Mouse (Mus musculus): ENCODE measurements around the gene Cuedc1.
A peak's percentile ranks its signal among the peaks of the same experiment; 100 is the strongest.

Cuedc1 gene

DNA sequence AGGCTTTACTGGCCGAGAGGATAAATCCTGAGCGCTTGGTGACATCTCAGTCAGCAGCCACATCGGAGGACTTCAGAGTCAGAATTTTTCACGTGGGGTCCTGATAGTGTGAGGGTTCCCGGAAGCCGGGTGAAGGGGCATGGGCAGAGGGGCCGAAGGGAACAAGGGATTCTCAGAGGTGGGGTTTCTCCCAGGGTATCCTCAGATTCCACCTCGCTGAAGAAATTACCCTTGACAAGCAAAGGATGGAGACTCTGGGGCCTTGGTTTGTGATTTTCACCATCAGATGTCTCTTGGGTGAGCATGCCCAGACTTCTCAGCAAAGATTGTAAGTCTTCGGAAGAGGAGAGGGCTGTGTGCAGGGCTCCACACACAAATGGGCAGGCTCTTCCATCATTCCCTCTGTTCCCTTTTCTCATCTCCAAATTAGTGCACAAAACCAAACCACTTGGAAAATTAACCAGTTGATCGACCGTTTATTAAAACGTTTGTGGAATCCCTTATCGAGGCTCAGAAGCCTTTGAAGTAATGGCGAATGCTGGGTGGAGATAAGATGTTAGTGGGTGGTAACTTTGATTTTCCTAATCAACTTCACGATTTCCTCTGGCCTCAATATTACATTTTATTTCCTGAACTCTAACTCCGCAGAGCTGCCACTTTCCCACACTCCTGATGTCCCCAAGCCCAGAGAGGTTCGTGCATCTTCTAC lies at the start of gene Cuedc1:
TSS of gene Cuedc1 (plus strand) at position 38 of the 709 bp plus-strand sequence.
- no peak for DNase-seq

DNA sequence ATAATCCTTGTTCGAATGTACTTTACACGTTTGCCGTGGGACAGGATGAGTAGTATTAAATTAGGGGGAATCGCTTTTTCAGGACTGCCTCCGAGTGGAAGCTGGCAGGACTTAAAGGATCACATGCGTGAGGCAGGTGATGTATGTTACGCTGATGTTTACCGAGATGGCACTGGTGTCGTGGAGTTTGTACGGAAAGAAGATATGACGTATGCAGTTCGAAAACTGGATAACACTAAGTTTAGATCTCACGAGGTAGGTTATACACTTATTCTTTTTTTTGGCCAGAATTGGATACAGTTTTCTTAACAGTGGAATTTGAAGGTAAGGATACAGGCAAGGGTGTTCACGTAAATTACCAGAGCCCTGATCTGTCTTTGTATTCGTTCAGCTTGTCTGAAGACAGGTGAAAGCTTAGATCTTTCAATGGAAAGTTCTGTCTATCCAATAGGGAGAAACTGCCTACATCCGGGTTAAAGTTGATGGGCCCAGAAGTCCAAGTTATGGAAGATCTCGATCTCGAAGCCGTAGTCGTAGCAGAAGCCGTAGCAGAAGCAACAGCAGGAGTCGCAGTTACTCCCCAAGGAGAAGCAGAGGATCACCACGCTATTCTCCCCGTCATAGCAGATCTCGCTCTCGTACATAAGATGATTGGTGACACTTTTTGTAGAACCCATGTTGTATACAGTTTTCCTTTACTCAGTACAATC lies 48.7 kb upstream of the Cuedc1 start:
- DNase-seq, result no peak

DNA sequence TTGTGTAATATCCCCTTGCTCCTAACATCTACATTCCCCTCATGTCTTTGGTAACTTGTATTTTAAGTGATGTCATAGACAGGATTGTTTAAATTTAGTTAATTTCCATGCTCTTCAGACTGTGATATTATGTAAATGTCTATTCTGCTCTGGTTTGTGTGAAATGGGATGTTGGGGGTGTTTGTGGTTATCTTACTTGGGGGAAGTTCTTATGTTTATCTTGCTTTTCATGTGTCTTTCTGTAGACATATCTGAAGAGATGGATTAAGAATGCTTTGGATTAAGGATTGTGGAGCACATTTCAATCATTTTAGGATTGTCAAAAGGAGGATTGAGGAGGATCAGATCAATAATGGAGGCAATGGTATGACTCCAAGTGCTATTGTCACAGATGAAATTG lies 48.1 kb upstream of the Cuedc1 start:
- DNase-seq, result no peak

DNA sequence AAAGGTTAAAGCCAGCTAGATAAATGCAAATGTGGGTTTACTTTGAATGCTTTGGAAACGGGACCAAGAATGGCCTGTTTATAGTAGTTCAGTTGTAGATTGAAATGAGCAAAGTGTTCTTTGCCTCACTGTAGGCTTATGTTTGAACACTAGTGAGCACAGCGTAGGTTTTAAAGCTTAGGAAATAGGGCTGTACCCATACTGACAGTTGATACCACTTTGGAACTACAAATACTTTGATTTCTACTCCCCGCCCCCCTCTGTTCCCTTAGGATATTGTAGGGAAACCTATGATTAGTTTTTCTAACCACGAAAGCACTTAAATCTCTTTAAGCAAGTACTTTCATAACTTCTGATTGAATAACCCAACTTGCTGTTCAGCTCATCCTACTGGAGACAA lies 45.2 kb upstream of the Cuedc1 start:
- DNase-seq, result no peak

DNA sequence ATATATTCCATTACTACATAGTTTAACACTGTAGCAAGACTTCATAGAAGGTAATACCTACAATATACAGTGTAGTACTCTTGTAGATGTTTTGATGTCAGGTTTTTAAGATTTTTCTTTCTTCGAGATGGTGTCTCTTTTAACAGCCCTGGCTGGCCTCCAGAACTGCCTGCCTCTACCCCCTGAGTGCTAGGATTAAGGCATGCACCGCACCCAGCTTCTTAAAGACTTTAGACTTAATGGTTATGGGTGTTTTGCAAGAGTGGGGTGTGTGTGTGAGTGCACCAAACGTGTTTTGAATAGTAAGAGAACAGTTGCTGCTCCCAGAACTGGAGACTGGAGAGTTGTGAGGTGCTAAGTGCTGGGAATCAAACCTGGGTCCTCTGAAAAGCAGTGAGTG lies 44.0 kb upstream of the Cuedc1 start:
- DNase-seq, result no peak

DNA sequence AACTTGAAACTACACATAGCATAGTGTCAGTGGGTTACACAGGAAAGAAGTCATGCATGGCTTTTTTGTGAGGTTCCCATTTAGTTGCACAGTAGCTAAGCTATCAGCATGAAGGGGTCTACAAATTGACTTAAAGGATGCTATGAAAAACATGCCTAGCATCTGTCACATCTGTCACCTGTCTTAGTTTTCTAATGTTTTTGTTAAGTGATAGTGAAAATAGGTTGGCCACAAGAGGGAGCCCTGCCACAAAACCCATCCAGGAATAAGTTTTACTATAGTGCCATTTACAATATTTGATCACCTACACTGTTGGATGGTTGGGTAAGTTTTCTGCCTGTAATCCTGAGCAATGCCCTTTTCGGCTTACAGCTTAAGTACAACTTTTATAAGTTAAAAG lies 43.3 kb upstream of the Cuedc1 start:
- DNase-seq, result peak; percentile 58

DNA sequence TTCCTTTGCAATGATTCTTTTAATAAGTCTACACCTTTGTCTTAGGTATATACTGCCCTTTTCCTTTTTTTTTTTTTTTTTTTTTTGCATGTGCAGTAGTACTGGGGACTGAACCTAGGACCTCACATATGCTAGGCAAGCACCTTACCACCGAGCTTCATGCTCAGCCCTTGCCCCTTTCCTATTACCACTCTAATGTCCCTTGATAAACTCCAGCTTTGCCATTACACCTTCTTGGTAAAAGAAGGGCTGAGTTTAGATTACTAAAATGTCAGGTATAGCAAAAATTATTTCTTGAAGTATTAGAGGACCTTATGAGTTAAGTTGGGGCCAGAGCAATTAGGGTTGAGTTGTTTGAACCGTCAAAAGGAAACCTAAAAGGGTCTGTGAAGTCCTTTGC lies 42.1 kb upstream of the Cuedc1 start:
- DNase-seq, result no peak

DNA sequence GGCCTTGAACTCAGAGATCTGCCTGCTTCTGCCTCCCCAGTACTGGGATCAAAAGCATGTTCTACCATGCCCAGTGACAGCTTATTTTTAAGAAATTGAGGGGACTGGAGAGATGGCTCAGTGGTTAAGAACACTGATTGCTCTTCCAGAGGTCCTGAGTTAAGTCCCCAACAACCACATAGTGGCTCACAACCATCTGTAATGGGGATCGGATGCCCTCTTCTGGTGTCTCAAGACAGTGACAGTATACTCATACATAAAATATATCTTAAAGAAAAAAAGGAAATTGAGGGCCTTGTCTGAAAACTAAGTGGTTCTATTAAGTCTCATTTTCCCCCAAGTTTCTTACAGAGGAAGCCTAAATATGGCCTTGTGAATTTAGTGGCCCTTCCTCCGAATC lies 40.1 kb upstream of the Cuedc1 start:
- DNase-seq, result no peak

DNA sequence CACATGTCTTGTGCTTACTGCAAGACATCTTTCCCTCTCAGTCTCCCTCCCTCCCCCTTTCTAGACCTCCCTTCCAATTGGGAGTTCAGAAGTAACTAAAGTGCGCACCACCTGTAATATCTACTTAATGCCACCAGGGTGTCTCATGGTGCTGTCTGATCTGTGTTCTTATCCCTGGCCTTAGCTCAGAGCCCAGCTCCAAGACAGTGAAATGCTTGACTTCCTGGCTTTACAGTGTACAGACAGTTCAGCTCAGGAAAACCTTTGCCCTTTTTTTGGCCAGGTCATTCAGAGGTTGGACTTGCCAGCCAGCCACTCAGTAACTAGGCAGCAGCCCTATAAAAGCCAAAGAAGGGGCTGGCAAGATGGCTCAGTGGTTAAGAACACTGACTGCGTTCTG lies 38.7 kb upstream of the Cuedc1 start:
- DNase-seq, result peak; percentile 79

DNA sequence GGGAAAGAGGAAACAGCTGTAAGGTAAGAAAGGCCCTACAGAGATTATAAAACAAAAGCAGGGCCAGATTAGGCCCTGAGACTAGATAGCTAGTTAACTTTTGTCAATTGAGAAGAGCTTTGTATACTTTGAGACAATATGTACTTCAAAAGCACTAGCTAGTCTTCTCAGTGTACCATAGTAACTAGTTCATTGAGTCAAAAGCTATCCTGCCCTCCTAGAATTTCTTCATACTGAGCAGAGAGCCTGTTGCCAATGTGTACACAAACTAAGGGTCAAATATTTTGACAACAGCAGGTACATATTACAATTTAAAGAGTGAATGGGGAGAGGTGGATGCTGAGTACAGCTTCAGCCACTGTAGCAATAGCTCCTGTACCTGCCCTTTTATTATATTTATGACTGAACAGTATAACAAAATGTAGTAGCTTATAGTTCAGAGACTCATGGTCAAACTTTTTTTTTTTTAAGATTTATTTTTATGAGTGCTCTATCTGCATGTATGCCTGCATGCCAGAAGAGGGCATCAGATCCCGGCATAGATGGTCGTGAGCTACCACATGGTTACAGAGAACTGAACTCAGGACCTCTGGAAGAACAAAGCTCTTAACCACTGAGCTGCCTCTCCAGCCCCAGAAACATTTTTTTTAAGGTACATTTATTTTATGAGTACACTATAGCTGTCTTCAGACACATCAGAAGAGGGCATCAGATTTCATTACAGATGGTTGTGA lies 35.8 kb upstream of the Cuedc1 start:
- DNase-seq, result no peak

DNA sequence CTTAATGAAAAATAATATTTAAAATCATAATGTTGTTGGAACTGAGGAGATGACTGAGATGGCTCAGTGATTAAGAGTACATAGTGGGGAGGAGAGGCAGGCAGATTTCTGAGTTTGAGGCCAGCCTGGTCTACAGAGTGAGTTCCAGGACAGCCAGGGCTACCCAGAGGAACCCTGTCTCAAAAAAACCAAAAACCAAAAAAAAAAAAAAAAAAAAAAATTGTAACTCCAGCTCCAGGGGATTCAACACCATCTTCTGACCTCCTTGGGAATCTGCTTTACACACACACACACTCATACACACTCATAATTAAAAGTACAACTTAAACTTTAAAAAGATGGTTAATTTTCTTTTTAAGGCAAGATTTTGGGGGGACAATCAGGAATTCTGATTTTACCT lies 32.1 kb upstream of the Cuedc1 start:
- DNase-seq, result no peak

DNA sequence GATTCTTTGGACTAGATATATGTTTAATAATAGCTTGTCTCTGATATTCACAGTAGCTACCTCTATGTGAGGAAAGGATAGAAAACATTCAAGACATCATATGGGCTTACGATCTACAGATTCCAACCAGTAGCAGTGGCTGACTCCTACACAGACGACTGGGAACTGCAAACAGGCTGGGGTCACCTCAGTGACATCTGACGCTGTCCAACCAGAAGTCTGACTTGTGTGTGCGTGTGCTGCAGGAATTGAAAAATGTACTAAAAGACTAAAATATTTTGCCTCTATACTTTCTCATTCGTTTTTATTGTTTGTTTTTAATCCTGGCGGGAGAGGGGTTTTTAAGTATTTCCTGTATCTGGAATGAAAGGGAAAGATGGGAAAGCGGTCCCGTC lies 30.7 kb upstream of the Cuedc1 start:
- DNase-seq, result peak; percentile 34

DNA sequence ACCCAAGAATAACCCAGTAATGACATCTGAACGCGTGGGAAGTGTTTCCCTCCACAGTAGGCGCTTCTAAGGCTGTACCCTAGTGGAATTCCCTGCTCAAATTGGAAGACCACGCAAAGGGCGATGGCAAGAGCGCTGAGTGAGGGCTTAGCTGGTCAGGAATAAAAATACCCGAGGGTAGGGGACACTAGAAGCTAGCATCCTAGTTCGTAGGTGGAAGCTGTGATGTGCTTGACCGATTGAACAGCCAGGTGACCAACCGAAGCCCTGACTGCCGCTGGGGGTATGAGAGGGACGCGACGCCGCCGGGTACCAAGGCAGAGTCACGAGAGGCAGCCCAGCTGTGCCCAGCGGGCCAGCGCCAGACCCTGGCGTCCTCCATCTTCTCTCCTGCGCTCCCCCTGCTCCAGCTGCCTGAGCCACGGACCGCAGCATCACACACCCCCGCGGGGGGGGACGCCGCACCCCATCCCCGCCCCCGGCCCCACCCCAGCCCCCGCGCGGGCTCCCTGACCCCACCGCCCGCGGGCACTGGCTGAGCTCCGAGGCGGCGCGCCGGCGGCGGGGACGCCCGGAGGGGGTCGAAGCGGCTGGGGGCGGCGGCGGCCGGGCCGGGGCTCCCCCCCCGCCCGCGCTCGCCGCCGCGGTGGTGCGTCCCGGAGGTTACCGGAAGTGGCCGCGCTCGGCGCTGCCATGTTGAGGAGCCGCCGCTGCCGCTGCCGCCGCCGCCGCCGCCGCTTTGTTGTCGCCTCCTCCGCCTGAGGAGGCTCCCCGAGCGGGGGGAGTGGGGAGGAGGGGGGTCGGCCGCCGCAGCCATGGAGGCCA lies 30.1 kb upstream of the Cuedc1 start, which contains the start of gene Vezf1:
TSS of gene Vezf1 (plus strand) at position 694 of the 825 bp plus-strand sequence.
- peak; percentile 88 for DNase-seq

DNA sequence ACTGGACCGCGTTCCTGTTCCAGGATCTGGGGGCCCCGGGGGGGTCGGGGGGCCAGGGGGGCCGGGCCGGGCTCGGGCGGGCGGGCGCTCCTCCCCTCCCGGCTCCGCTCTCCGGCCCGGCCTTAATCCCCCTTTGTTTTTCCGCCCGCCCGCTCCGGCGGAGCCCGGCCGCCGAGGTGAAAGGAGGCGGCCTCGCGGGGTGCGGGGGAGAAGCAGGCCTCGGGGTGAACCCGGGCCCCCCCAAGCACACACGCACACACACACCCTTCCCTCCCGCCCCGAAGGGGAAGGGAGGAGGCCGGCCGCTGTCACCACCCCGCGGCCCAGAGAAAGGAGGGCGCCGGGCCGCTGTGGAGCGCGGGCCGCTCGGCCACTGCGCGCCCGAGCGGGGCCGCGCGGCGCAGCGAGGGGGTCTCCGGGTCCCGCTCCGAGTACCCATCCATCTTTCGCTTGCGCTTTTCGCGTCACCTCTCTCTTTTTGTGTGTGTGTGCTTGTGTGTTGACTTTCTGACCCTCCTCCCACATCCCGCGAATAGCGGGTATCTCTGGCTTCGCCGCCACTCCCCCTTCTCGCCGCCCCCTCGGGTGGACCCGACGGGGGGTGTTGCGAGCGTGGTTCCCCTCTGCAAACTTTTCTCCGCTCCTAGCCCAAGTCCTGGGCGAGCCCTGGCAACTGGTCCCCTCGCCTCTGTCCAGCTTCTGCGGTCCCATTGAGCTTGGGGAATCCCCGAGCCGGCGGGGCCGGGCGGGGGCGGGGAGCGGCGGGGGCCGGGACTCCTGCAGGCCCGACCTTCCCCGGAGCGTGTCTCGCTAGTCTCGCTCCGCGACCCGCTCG lies 29.2 kb upstream of the Cuedc1 start:
- DNase-seq, result peak; percentile 81

DNA sequence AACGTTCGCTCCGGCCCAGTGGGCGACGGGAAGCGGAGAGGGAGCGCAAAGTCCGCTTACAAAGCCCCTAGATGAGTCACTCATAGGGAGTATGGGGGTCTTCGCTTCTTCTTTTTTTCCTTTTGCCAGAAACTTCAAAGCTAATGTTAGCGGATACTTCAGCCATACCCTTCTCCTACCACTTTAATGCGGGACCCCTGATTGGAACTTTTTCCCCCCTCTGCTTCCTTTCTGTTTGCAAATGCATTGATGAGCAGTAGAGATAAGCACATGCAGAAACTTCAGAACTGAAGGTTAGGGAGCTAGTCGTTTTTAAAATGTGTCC lies 28.6 kb upstream of the Cuedc1 start:
- no peak for DNase-seq

DNA sequence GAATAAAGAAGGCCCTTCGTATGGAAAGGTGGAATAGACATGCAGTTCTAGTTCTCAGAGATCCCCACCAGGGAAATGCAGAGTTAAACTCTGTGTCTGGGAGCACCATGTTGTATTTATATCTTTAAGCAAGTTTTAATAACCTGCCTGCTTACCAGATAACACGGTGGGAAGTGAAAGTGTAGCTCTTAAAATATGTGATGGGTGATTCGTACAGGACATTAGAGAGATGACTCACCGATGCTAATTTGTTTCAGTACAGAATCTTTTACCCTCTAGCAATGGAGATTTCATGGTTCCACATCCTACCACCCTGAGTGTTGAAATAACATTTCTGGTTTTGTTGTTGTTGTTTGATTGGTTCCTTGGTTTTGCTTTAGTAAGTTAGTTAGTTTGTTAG lies 27.5 kb upstream of the Cuedc1 start:
- DNase-seq, result no peak

DNA sequence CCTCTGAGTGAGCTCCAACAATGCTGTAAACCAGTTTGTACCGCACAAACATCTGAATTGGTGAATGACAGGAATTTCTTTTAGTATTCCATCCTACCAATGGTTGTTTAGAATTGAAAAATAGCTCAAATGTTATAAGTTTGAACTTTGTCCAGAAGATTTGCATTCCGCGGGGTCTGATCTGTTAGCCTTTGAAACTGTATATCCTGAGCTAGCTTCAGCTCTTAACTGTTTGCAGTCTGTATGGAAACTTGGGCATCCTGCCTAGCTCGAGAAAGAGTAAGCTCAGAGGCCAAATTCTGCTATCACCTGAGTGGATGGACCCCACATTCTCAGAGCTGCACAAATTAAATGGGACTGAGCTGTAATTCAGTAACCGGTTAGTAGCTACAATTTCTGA lies 26.7 kb upstream of the Cuedc1 start:
- no peak for DNase-seq

DNA sequence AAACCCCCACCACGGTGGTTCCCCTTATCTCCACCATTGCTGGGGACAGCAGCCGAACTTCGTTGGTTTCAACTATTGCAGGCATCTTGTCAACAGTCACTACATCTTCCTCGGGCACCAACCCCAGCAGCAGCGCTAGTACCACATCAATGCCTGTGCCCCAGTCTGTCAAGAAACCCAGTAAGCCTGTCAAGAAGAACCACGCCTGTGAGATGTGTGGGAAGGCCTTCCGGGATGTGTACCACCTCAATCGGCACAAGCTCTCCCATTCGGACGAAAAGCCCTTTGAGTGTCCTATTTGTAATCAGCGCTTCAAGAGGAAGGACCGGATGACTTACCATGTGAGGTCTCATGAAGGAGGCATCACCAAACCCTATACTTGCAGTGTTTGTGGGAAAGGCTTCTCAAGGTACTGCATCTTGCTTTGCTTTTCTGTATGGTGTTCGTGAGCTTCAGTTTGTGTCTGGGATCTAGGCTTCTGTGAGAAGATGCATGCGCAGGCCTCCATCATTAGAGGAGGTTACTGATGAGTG lies 24.4 kb upstream of the Cuedc1 start:
- DNase-seq, result no peak

DNA sequence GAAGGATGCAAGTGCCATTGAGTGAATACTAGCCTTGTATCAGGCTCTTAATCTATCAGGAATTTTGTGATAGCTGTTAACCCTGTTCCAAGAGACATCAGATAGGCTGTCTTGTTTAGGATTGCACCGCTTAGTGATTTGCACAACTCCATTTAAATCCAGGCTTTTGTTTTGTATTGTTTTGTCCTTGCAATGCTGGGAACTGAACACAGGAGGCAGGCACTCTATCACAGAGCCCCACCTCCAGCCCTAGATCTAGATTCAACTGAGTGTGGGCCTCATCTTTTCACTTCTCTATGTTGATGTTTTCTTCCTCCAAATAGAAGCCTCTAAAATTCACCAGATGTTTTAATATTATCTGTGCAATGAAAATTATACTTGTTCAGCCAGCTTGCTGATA lies 22.2 kb upstream of the Cuedc1 start:
- DNase-seq, result no peak

DNA sequence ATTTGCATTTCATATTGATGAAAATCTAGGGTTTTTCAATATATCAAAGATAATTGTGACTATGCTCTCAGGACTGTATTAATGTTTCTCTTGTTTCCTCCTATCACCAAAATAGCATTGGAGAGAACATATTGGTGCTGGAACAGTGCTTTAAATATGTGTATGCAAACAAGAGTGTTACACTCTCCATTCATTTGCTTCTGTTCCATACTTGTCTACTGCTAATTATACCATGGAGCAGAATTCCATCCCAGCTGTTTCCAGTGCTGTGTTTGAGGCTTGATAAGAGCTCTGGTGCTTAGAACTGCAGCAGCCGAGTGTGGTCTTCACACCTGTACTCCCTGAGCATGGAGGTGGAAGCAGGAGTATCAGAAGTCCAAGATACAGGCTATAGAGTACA lies 21.5 kb upstream of the Cuedc1 start:
- DNase-seq, result no peak

DNA sequence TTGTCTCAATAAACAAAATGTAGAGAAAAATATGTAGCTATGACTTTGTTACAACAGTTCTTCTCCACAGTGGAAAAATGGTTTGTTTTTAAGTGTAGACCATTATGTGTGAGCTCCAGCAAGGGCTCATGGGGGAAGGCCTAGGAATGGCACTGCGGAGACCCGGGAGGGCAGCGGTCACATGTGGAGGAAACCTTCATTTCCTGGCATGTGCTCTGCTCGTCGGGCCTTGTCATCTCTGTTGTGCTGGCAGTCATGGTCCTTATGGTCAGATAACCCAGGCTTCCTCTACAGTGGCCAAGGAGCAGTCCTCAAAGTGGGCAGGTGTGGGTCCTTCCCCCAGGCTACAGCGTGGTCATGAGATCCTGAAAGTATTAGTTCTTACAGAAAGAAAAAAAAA lies 14.2 kb upstream of the Cuedc1 start:
- DNase-seq, result no peak

Data from kidney, postnatal 14 days (tissue).